Mouse (Mus musculus) retina, postnatal 1 day (tissue): ENCODE data around the gene Jph4.
A peak's percentile ranks its signal among the peaks of the same experiment; 100 is the strongest.

Source experiments
- DNase-seq: peaks from one replicate; pipeline ENCODE4 v3.0.0-alpha.2; 2012

Jph4 gene

GRCm38 (mm10) chr14:55063117-55063516 is 53.6 kb downstream of the Jph4 start:
- no peak for DNase-seq

DNA sequence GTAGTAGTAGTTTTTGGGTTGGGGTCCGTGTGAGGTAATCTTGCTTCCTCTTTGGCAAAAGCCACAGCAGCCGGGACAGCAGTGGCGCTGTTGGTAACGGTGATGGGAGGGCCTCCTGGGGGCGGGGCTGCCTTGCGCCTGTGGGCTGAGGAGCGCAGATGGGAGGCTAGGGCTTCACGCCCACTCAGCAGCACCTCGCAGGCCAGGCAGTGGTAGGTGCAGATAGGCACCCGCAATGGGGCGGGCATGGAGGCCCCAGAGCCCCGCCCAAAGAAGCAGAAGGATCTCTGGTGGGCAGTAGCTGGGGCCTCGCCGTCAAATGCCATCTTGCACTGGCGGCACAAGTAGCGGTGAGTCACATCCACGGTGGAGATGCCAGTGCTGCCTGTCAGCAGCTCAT is 54.1 kb downstream of the Jph4 start:
- no peak for DNase-seq

GRCm38 (mm10) chr14:55061845-55062244 is 54.9 kb downstream of the Jph4 start:
- no peak for DNase-seq

DNA sequence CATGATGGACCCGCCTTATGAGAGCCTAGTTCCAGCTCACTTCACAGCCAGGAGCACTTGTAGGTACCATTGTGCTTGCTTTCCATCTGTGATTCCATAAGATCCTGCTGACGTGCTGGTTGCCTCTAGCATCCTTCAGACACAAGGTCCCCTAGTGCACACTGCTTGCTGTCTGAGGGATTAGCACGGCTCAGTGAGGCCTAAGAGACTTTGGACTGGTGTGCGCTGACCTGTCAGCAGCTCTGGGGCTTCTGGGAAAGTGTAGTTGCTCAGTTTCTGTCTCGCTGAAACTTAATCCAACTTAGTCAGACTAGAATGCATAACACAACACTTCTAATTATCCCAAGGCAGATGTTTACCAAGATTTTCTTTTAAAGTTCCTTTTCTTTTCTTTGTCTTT is 56.8 kb downstream of the Jph4 start:
- DNase-seq: peak; percentile 69

GRCm38 (mm10) chr14:55059009-55059408 is 57.7 kb downstream of the Jph4 start:
- no peak for DNase-seq
